Mouse (Mus musculus): ENCODE data around the gene Ldlrad3. TPM values are rescaled to one million over a fixed set of nuclear protein-coding genes. Genes with fewer than 3 reads are reported as not detected.

Gene Ldlrad3
- polyA plus RNA-seq, 1 experiment from 2014 or later = 20.4 TPM

DNA sequence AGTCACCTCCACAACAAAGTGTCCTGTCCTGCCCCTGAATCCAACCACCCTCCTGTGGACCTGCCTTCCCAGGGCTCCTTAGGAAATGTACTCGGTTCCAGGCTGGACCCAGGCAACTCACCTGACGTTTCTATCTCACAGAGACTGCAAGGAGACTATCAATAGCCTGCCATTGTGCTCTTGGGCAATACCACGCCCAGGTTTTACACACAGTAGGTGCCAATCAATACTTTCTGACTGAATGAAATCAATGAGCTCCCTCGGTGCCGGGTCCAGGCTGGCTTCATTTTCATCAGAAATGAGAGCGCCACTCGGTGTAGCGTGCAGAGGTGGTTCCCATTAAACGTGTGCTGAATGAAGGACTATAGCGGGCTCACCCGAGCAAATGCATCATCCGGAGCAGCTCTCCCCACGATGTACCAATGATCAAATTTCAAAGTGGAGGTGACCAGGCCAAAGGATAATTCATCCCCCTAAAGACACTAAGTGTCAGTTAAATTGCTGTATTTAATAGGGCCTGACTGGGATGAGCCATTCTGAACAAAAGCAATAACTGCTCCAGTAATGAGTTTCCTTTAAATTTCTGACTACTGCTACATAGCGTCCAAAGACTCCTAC, 43.4 kb downstream of the Ldlrad3 start:
- no peak overlapping the region for H3K4me2 ChIP-seq (ENCODE audit: low read length)
- WGBS = 36% methylated on average over 14 of the region's 14 CpGs
- no peak overlapping the region for H3K9ac ChIP-seq (ENCODE audit: low read depth, low read length)
- H3K4me3 ChIP-seq (replicated peaks; ENCODE audit: low read depth, low read length) = no peak overlapping the region
- H3K36me3 ChIP-seq (ENCODE audit: insufficient read depth, low read length) = no peaks in the 10 kb centered on the region
- H3K9me3 ChIP-seq (replicated peaks; ENCODE audit: low read length) = no peaks in the 10 kb centered on the region
- DNase-seq (ENCODE audit: low spot score) (peak; percentile 63), ATAC-seq (replicated peaks; ENCODE audit: low FRiP score, low read depth) (peak; percentile 53; the same call in 1 of the 2 replicates)
- TF ChIP-seq CTCF (IDR thresholded peaks at IDR 0.05; ENCODE audit: low read depth) = no peak
- H3K4me1 ChIP-seq (replicated peaks; ENCODE audit: insufficient read depth, low read length) = 0 out of 2 replicates have a peak, but pooled peaks cover 9% of the 10 kb centered on the region
- no peaks in the 10 kb centered on the region; the same call in 1 of the 2 replicates for H3K27me3 ChIP-seq (ENCODE audit: insufficient read depth, low read length)
- H3K27ac ChIP-seq = no peak overlapping the region

DNA sequence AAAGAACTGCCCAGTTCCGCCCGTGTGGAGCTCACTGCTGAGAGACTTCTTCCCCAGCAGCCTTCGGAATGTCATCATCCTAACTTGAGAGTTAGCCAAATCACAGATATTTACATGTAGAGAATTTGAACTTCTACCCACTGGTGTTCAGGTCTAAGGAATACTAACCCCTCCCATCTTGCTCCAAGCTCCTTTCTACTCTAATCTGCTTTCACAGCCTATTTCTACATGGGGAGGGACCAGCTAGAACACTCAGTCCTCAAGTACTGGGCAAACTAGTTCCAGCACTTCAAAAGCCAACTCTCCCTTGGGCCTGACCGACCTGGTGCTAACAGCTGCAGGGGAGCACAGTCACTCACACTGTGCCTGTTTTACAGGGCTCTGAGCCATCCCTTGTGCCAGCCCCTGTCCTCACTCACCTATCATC, 44.0 kb downstream of the Ldlrad3 start:
- H3K27ac ChIP-seq = no peak overlapping the region
- no peaks in the 10 kb centered on the region for H3K36me3 ChIP-seq (ENCODE audit: insufficient read depth, low read length)
- no peak for TF ChIP-seq CTCF (IDR thresholded peaks at IDR 0.05; ENCODE audit: low read depth)
- DNase-seq (ENCODE audit: low spot score) (no peak), ATAC-seq (replicated peaks; ENCODE audit: low FRiP score, low read depth) (no peak)
- no peak overlapping the region for H3K4me3 ChIP-seq (replicated peaks; ENCODE audit: low read depth, low read length)
- WGBS = 47% methylated on average over 4 of the region's 4 CpGs
- no peak overlapping the region for H3K4me2 ChIP-seq (ENCODE audit: low read length)
- H3K9me3 ChIP-seq (replicated peaks; ENCODE audit: low read length) = no peaks in the 10 kb centered on the region
- no peak overlapping the region for H3K9ac ChIP-seq (ENCODE audit: low read depth, low read length)
- no peaks in the 10 kb centered on the region; the same call in 1 of the 2 replicates for H3K27me3 ChIP-seq (ENCODE audit: insufficient read depth, low read length)
- H3K4me1 ChIP-seq (replicated peaks; ENCODE audit: insufficient read depth, low read length) = peaks cover 14% of the 10 kb centered on the region; the same call in 1 of the 2 replicates

DNA sequence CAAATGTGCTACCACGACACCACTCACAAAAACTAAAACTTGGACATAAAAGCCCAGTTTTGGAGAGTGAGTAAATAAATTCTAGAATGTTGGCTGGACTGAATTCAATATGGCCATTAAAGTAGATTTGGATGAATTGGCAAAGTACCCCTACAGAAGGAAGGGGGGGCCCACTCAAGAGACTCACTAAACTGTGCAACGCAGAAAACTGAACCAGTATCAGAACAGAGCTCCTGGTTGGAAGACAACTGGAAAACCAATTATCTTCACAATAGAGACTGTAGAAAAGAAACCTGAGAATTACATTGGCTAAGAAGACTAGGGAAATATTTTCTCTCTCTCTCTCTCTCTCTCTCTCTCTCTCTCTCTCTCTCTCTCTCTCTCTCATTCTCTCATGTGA, 45.0 kb downstream of the Ldlrad3 start:
- Histone ChIP-seq H3K9ac (ENCODE audit: low read depth, low read length) (no peak overlapping the region), H3K4me3 (replicated peaks; ENCODE audit: low read depth, low read length) (no peak overlapping the region), H3K9me3 (replicated peaks; ENCODE audit: low read length) (no peaks in the 10 kb centered on the region), H3K4me1 (replicated peaks; ENCODE audit: insufficient read depth, low read length) (peaks cover 21% of the 10 kb centered on the region; the same call in 1 of the 2 replicates), H3K4me2 (ENCODE audit: low read length) (no peak overlapping the region), H3K36me3 (ENCODE audit: insufficient read depth, low read length) (no peaks in the 10 kb centered on the region), H3K27me3 (ENCODE audit: insufficient read depth, low read length) (no peaks in the 10 kb centered on the region; the same call in 1 of the 2 replicates), H3K27ac (no peak overlapping the region)
- DNase-seq (ENCODE audit: low spot score) = no peak
- no peak for ATAC-seq (replicated peaks; ENCODE audit: low FRiP score, low read depth)
- no peak for TF ChIP-seq CTCF (IDR thresholded peaks at IDR 0.05; ENCODE audit: low read depth)
- WGBS = 77% methylated on average over 2 of the region's 2 CpGs

DNA sequence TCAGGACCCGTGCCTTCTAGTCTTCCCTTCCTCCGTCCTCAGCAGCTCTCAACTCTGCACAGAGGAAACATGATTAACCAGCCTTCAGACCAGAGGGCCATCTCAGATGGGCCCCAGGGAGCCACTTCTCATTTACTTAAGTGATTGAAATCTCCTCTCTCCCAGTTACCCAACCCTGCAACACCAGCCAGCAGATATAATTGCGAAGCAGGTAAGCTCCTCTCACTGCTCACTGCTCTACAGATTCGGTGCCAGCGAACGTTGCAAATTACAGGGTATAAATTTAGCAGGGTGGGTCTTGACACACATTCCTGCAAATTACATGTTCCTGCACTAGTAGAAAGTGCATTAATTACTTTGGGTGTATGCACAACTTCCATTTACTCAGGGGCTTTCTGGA, 48.3 kb downstream of the Ldlrad3 start:
- Histone ChIP-seq H3K9me3 (replicated peaks; ENCODE audit: low read length) (no peaks in the 10 kb centered on the region), H3K27ac (no peak overlapping the region), H3K4me3 (replicated peaks; ENCODE audit: low read depth, low read length) (no peak overlapping the region), H3K36me3 (ENCODE audit: insufficient read depth, low read length) (no peaks in the 10 kb centered on the region), H3K4me1 (replicated peaks; ENCODE audit: insufficient read depth, low read length) (peaks cover 26% of the 10 kb centered on the region), H3K9ac (ENCODE audit: low read depth, low read length) (no peak overlapping the region), H3K27me3 (ENCODE audit: insufficient read depth, low read length) (no peaks in the 10 kb centered on the region), H3K4me2 (ENCODE audit: low read length) (no peak overlapping the region)
- WGBS = 29% methylated on average over 6 of the region's 6 CpGs
- ATAC-seq (replicated peaks; ENCODE audit: low FRiP score, low read depth) (no peak), DNase-seq (ENCODE audit: low spot score) (no peak)
- TF ChIP-seq CTCF (IDR thresholded peaks at IDR 0.05; ENCODE audit: low read depth) = no peak

DNA sequence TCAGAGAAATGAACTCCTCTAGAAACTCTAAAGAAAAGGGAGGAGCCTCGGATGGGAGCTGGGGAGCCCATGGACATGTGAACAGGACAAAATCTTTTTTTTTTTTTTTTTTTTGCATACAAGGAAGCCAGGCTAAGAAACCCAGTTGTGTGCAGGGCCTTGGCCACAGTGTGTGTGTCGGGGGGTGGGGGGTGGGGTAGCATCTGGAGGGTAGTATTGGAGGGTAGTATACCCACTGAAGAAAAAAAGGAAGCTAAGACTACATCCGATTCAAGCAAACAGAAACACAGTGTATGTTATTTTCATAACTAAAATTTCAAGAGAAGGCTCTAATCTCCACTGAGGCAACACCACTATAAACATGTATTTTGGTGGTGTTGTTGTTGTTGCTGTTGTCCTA, 50.0 kb downstream of the Ldlrad3 start:
- H3K9me3 ChIP-seq (replicated peaks; ENCODE audit: low read length) = no peaks in the 10 kb centered on the region
- no peak overlapping the region for H3K4me3 ChIP-seq (replicated peaks; ENCODE audit: low read depth, low read length)
- no peak for DNase-seq (ENCODE audit: low spot score)
- H3K36me3 ChIP-seq (ENCODE audit: insufficient read depth, low read length) = no peaks in the 10 kb centered on the region
- H3K27ac ChIP-seq = no peak overlapping the region
- TF ChIP-seq CTCF (IDR thresholded peaks at IDR 0.05; ENCODE audit: low read depth) = no peak
- no peaks in the 10 kb centered on the region for H3K27me3 ChIP-seq (ENCODE audit: insufficient read depth, low read length)
- H3K9ac ChIP-seq (ENCODE audit: low read depth, low read length) = no peak overlapping the region
- no peak for ATAC-seq (replicated peaks; ENCODE audit: low FRiP score, low read depth)
- 72% methylated on average over 3 of the region's 3 CpGs for WGBS
- H3K4me2 ChIP-seq (ENCODE audit: low read length) = no peak overlapping the region
- H3K4me1 ChIP-seq (replicated peaks; ENCODE audit: insufficient read depth, low read length) = peaks cover 31% of the 10 kb centered on the region

DNA sequence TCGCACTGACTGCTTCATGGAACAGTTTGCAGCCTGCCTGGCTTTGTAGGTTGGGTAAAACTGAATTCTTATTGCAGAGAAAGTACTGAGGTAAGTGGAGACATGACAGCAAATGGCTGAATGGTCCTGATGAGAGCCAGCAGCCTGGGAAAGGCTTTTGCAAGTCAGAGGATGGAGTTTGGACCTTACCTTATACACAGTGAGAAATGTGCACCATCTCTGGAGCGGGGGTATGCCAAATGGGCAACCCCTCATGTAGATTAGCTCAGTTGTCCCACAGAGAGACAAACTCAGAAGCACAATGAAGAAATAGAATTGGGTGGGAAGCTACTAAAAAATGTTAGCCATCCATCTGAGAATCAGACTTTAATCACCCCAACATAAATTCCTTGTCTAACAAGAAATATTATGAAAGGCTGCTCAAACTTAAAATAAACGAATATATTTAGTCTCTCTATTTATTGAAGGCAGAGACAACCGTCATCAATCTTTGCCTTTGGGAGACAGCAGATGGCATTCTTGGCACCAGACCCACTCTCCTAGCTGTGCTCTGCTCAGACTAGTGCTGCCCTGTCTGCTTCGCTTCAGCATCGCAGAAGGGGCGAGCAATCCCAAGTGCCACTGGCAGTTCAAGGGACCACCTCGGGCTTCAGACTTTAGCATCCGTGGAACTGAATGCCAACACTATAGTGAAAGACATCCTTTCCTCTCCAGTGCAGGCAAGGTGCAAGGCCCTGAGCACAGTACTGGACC, 51.5 kb downstream of the Ldlrad3 start:
- no peaks in the 10 kb centered on the region for H3K36me3 ChIP-seq (ENCODE audit: insufficient read depth, low read length)
- no peaks in the 10 kb centered on the region for H3K27me3 ChIP-seq (ENCODE audit: insufficient read depth, low read length)
- no peak overlapping the region for H3K4me2 ChIP-seq (ENCODE audit: low read length)
- 78% methylated on average over 9 of the region's 9 CpGs for WGBS
- no peak for DNase-seq (ENCODE audit: low spot score)
- H3K4me1 ChIP-seq (replicated peaks; ENCODE audit: insufficient read depth, low read length) = peaks cover 27% of the 10 kb centered on the region
- TF ChIP-seq CTCF (IDR thresholded peaks at IDR 0.05; ENCODE audit: low read depth) = no peak
- no peaks in the 10 kb centered on the region for H3K9me3 ChIP-seq (replicated peaks; ENCODE audit: low read length)
- no peak overlapping the region for H3K4me3 ChIP-seq (replicated peaks; ENCODE audit: low read depth, low read length)
- H3K9ac ChIP-seq (ENCODE audit: low read depth, low read length) = no peak overlapping the region
- no peak for ATAC-seq (replicated peaks; ENCODE audit: low FRiP score, low read depth)
- H3K27ac ChIP-seq = no peak overlapping the region
